Mouse (Mus musculus) erythroblast, embryonic 14.5 days (primary cell): ENCODE measurements around the gene Zfp46.

Source experiments
- GATA1 ChIP-seq: IDR thresholded peaks from 2 replicates; pipeline ENCODE4 v1.6.1; 2012; ENCODE audit warnings: low read length, inconsistent platforms, mixed read lengths
- TAL1 ChIP-seq: IDR thresholded peaks from 3 replicates; pipeline ENCODE4 v1.6.1; 2012; ENCODE audit warnings: low read length, inconsistent platforms, mixed read lengths

- TF ChIP-seq TAL1: no peak
- no peak for TF ChIP-seq GATA1
Measured at GRCm38 (mm10) chr4:136284891-136285290, 408 bp downstream of the Zfp46 start.
